Mouse (Mus musculus) midbrain, postnatal 0 days (tissue): Measurements from ENCODE around the gene Ccdc38. TPM values are rescaled to one million over a fixed set of nuclear protein-coding genes. Genes with fewer than 3 reads are reported as not detected.

Experiments used
- ATAC-seq: fragments of 200-750 bp; cut with Nextera tagmentation; 2 replicates; pipeline ENCODE4 v1.8.0; 2017; ENCODE audit warnings: moderate number of reproducible peaks, mild to moderate bottlenecking, moderate TSS enrichment, moderate library complexity; ENCODE audit not compliant: low FRiP score
- DNase-seq: peaks from one replicate; pipeline ENCODE4 v3.0.0-alpha.2; 2015; ENCODE audit warnings: low spot score
- H3K27ac ChIP-seq: fragments of 300-500 bp; sonication (generic); 2 replicates; pipeline ENCODE4 v1.5.1; 2014; ENCODE audit warnings: low read depth, mild to moderate bottlenecking, low read length, mixed read lengths
- H3K27me3 ChIP-seq: fragments of 300-500 bp; sonication (generic); 2 replicates; pipeline ENCODE4 v1.6.1; 2014; ENCODE audit warnings: low read length, control low read depth, mixed read lengths; ENCODE audit not compliant: insufficient read depth
- H3K36me3 ChIP-seq: fragments of 300-500 bp; sonication (generic); 2 replicates; pipeline ENCODE4 v1.6.1; 2014; ENCODE audit warnings: low read length, control low read depth, mixed read lengths; ENCODE audit not compliant: insufficient read depth
- H3K4me1 ChIP-seq: fragments of 300-500 bp; sonication (generic); 2 replicates; pipeline ENCODE4 v1.6.1; 2014; ENCODE audit warnings: mild to moderate bottlenecking, control low read depth, antibody characterized with exemption, low read length, mixed read lengths; ENCODE audit not compliant: insufficient read depth
- H3K4me2 ChIP-seq: fragments of 300-500 bp; sonication (generic); 2 replicates; pipeline ENCODE4 v1.6.1; 2014; ENCODE audit warnings: low read depth, mild to moderate bottlenecking, low read length, mixed read lengths; ENCODE audit not compliant: poor library complexity, severe bottlenecking
- H3K4me3 ChIP-seq: fragments of 300-500 bp; sonication (generic); 2 replicates; pipeline ENCODE4 v1.5.1; 2014; ENCODE audit warnings: low read depth, mild to moderate bottlenecking, low read length, moderate library complexity
- H3K9ac ChIP-seq: fragments of 300-500 bp; sonication (generic); replicated peaks from 2 replicates; pipeline ENCODE4 v1.6.1; 2014; ENCODE audit warnings: mild to moderate bottlenecking, low read length, moderate library complexity, mixed read lengths; ENCODE audit not compliant: poor library complexity, severe bottlenecking
- H3K9me3 ChIP-seq: fragments of 300-500 bp; sonication (generic); 2 replicates; pipeline ENCODE4 v1.6.1; 2016; ENCODE audit warnings: low read length, control low read depth
- CTCF ChIP-seq: IDR thresholded peaks from 2 replicates; pipeline ENCODE4 v1.5.1; 2016; ENCODE audit warnings: antibody characterized with exemption, mild to moderate bottlenecking
- WGBS: fragments of 180-500 bp; shearing (Covaris S2); extraction: QIAGEN DNeasy Blood & Tissue Kit; methylation state at CpG from one replicate; pipeline ENCODE4 v1.1.7; 2014; 5-methylcytosine and 5-hydroxymethylcytosine counted together
- polyA plus RNA-seq: library from polyadenylated mRNA; unstranded; fragments of >200 nt; fragmentation: Nextera tagmentation; extraction: Ambion mirVana; gene quantifications from 2 replicates; pipeline ENCODE4 v1.2.1, GENCODE M21; 2015
- total RNA-seq: library from RNA; depleted of rRNA; stranded (reverse); fragments of >200 nt; gene quantifications from 2 replicates; pipeline ENCODE4 v1.2.3, GENCODE M21; 2014

Gene Ccdc38
- total and polyA plus RNA-seq, 2 experiments from 2014 or later = 0.52 to 4.4 TPM

GRCm38 (mm10) chr10:93520994-93521393, 19.4 kb upstream of the Ccdc38 start:
- WGBS = 70% methylated on average over 4 of the region's 4 CpGs
- no peak for ATAC-seq
- Histone ChIP-seq H3K27me3 (no peaks in the 10 kb centered on the region), H3K27ac (no peak overlapping the region), H3K9ac (no peak overlapping the region), H3K4me1 (no peaks in the 10 kb centered on the region), H3K4me3 (no peak overlapping the region), H3K4me2 (no peak overlapping the region), H3K36me3 (no peaks in the 10 kb centered on the region), H3K9me3 (no peaks in the 10 kb centered on the region)
- no peak for DNase-seq
- no peak for TF ChIP-seq CTCF

GRCm38 (mm10) chr10:93525329-93525728, 15.1 kb upstream of the Ccdc38 start:
- Histone ChIP-seq H3K27me3 (no peaks in the 10 kb centered on the region), H3K9me3 (no peaks in the 10 kb centered on the region), H3K27ac (no peak overlapping the region), H3K4me2 (no peak overlapping the region), H3K9ac (no peak overlapping the region), H3K4me1 (no peaks in the 10 kb centered on the region), H3K4me3 (no peak overlapping the region), H3K36me3 (no peaks in the 10 kb centered on the region)
- ATAC-seq (no peak), DNase-seq (no peak)
- WGBS = 90% methylated on average over 1 of the region's 1 CpGs
- TF ChIP-seq CTCF = no peak

- Histone ChIP-seq H3K9ac (no peak overlapping the region), H3K4me2 (no peak overlapping the region), H3K4me1 (no peaks in the 10 kb centered on the region), H3K36me3 (no peaks in the 10 kb centered on the region), H3K4me3 (no peak overlapping the region), H3K9me3 (no peaks in the 10 kb centered on the region), H3K27me3 (peaks cover 7% of the 10 kb centered on the region; the same call in 1 of the 2 replicates), H3K27ac (no peak overlapping the region)
- WGBS = 94% methylated on average over 2 of the region's 2 CpGs
- ATAC-seq (no peak), DNase-seq (no peak)
- no peak for TF ChIP-seq CTCF
Observed at GRCm38 (mm10) chr10:93538287-93538686, 2.1 kb upstream of the Ccdc38 start.

GRCm38 (mm10) chr10:93538818-93539217, 1.6 kb upstream of the Ccdc38 start:
- ATAC-seq = no peak
- no peak for TF ChIP-seq CTCF

GRCm38 (mm10) chr10:93539775-93540430, 529 bp upstream of the Ccdc38 start, which contains the start of gene Amdhd1:
TSS of gene Amdhd1 (minus strand) at chr10:93540033.
- Histone ChIP-seq H3K27me3 (peaks cover 4% of the 10 kb centered on the region; the same call in 1 of the 2 replicates), H3K36me3 (no peaks in the 10 kb centered on the region), H3K4me1 (no peaks in the 10 kb centered on the region), H3K4me3 (peak within 1 kb of the TSS; percentile 29), H3K9ac (no peak within 1 kb of the TSS), H3K27ac (no peak within 1 kb of the TSS), H3K9me3 (no peaks in the 10 kb centered on the region), H3K4me2 (peak within 1 kb of the TSS; percentile 55)
- peak; percentile 73 for TF ChIP-seq CTCF
- ATAC-seq (peak; percentile 72), DNase-seq (peak; percentile 78)
- 3% methylated on average over 33 of the region's 35 CpGs for WGBS

More at GRCm38 (mm10) chr10:93538818-93539217, 1.6 kb upstream of the Ccdc38 start:
- H3K4me3 ChIP-seq = no peak overlapping the region
- WGBS = 66% methylated on average over 6 of the region's 6 CpGs
- H3K9ac ChIP-seq = no peak overlapping the region
- H3K36me3 ChIP-seq = no peaks in the 10 kb centered on the region
- DNase-seq = no peak
- no peaks in the 10 kb centered on the region for H3K4me1 ChIP-seq
- H3K27ac ChIP-seq = no peak overlapping the region
- H3K27me3 ChIP-seq = peaks cover 7% of the 10 kb centered on the region; the same call in 1 of the 2 replicates
- no peaks in the 10 kb centered on the region for H3K9me3 ChIP-seq
- no peak overlapping the region for H3K4me2 ChIP-seq

- Histone ChIP-seq H3K9me3 (no peaks in the 10 kb centered on the region), H3K27ac (no peak overlapping the region), H3K27me3 (peaks cover 4% of the 10 kb centered on the region; the same call in 1 of the 2 replicates), H3K4me2 (no peak overlapping the region), H3K4me3 (no peak overlapping the region), H3K36me3 (no peaks in the 10 kb centered on the region), H3K4me1 (no peaks in the 10 kb centered on the region), H3K9ac (no peak overlapping the region)
- no peak for TF ChIP-seq CTCF
- 97% methylated on average over 1 of the region's 1 CpGs for WGBS
- DNase-seq (no peak), ATAC-seq (no peak)
Observed at GRCm38 (mm10) chr10:93541585-93541984, 1.2 kb downstream of the Ccdc38 start.
